Mouse (Mus musculus) retina, postnatal 1 day (tissue): ENCODE measurements around the gene Sesn2.

Experiments
- DNase-seq: peaks from one replicate; pipeline ENCODE4 v3.0.0-alpha.2; 2012

Sesn2 gene

DNA sequence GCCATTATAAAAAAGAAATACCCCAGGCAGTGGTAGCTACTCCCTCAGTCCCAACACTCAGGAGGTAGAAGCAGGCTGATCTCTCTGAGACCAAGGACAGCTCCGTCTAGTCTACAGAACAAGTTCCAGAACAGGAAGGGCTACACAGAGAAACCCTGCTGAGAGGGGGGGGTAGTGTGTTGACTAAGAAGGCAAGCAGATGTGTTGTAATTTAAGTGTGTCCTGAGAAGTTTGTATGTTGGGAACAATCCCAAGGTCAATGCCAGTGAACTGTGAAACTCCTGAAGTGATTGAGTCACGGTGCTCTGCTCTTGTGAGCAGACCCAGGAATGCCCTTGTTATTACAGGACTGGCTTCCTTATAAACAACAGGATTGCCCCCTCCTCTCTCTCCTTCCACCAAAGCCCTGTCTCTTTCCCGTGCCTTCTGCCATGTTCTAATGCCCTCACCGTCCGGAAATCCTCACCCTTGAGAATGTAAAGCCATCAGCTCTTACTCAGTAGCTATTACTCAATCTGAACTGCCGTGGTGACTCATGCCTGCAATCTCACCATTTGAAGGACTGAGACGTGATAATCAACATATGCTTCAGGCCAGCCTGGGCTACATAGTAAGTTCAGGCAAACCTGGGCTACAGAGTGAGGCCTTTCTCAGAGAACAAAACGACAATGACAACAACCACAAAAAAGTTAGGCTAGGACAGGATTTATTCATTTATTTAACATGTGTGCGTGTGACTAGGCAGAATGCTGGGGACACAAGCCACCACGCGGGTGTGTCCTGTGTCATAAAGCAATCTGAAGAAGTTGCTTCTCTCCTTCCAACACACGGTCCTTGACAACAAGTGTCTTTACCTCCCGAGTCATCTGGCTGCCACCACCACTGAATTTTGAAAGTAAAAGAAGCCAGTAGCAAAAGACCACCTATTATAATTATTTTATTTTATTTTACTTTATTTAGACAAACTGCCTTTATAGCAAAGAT lies 34.1 kb downstream of the Sesn2 start:
- no peak for DNase-seq

DNA sequence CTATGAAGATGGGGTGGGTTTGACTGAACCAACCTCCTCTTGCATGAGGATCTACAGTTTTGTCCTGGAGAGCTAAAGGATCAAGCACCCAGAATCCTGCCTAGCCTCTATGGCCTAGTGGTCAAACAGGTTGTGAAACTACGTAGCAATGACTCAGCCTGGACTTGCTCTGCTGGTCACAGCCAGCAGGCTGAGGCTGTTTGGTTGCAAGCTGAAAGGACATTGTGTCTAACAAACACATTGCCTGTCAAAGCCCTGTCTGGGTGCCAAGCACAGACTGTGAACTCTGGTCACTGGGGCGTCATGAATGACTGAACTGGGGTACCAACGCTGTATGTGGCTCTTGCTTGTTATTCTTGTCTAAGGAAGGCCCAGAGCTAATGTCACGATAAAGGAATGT lies 35.7 kb downstream of the Sesn2 start:
- DNase-seq = no peak

DNA sequence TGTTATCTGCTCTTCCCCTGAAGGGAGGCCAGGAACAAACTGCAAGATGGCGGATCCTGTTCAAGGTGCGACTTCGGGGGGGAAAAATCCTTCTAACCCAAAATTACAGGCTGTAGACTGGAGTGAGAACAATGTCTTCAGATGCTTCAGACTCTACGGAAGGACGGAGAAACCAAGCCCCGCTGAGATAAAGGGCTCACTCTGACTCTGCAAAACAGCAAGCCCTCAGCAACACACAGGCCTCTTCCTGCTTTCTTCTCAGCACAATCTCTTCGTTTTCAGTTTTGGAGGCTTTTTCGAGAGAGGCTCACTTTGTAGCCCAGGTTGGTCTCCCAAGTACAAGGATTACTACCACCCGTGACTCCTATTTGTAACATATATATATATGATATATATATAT lies 36.9 kb downstream of the Sesn2 start:
- DNase-seq = no peak

DNA sequence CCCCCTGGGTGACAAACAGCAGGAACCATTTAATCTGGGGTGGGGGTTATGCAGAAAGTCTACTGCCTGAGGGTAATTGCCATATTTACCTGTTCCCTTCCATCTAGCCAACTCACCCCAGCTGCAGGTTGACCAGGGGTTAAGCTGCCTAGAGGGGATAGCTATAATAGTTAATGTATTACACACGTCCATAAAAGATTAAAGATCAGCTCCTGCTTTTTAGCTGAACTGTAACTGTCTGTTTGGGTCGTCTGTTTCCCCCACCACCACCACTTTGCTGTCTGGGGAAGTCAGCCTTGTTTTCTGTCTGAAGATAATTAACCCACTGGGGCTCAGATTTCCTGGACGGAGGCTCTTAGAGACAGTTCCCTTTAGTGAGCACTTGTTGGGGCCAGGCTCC lies 40.4 kb downstream of the Sesn2 start:
- DNase-seq = no peak

DNA sequence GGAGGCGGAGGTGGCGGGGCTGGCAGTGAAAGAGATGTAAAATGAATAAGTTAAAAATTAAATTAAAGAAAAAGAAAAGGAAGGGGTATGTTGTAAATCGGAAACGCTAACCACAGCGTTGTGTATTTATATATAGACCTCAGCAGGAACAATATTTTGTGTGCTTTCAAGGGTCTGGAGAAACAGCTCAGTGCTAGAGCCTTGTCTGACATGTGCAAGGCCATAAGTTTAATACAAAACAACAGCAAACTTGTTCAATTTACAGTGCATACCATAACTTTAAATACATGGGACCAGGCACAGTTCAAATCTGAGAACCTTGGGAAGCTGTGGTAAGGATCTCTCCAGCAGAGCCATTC lies 46.1 kb downstream of the Sesn2 start:
- DNase-seq = no peak

DNA sequence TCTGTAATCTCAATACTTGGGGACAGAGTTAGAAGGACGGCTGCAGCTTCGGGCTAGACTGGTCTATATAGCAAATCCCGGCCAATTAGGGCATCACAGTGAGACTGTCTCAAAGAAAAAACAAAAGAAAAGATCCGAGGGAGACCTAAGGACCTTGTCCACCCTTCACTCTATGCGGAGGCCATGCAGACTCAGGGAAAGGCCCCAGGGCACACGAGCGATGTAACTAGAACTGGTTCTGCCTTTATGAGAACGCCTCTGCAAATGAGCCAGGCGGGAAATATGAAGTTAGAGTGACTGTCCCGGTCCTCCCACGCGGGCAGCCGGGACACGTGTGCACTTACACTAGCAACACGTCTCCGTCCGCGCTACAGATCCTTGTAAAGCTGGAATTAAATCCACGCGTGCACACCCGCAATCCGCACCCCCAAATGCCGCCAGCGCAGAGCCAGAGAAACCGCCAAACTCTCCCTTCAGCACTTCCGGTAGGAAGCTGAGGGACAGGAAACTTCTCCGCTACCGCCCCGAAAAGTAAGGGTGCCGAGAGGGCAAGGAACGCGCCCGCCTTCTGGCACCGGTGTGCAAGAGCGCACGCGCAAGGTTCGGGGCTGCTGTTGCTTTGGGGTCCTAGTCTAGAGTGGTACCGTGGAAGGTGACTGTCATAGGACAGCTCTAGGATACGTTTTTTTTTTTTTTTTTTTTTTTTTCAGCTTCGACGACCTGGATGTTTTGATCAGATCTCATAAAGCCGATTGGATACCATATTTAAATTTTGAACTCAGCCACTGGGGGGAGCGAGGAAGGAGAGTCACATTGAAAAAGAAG lies 46.7 kb downstream of the Sesn2 start, which contains the start of gene Med18:
Gene Med18 (minus strand): TSS at position 492 of the 825 bp plus-strand sequence.
- peak; percentile 97 for DNase-seq

DNA sequence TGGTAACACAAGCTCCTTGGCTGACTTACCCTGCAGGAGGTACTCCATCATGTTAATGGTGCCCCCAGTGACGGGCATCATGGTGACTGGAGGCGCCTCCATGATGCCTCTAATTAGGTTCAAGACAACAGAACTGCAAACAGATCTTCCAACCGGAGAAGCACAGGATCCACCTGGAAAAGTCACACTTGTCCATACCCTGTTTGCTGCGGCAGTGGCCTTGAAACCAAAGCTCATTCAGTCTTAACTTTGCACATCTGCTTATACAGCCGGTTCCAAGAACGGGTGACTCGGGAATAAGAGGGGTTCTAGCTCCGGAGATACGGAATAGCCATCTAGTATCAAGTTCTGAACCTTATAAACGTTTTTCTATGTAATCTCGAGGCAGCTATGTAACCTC lies 47.5 kb downstream of the Sesn2 start:
- no peak for DNase-seq

DNA sequence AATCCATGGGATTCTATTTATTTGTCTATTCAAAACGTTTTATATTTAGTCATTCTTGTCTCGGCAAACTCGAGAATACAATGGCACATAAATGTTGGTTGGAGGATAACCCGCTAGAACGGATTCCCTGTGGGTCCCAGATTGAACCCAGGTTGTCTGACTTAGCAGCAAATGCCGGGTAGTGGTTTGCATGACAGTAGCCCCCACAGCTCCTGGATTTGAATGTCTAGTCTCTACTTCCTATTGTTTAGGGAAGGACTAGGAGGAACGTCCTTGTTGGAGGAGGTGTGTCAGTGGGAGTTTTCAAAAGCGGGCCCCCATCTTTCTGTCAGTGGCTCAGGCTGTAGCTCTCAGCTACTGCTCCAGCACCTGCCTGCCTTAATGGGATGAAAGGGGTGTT lies 50.1 kb downstream of the Sesn2 start:
- no peak for DNase-seq

DNA sequence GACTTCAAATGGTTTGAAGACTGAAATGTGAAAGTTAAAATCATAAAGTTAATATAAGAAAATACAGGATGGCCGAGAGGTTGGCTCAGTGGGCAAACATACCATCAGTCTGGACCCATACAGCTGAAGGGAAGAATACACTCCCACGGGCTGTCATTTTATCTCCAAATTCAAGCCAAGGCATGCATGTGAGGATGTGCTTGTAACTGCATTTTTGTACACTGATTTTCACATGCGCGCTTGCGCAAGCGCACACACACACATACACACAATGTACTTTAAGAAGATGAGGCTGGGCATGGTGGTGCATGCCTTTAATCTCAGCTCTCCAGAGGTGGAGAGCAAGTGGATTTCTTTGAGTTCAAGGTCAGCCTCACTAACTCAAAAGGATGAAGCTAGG lies 54.7 kb downstream of the Sesn2 start:
- no peak for DNase-seq

DNA sequence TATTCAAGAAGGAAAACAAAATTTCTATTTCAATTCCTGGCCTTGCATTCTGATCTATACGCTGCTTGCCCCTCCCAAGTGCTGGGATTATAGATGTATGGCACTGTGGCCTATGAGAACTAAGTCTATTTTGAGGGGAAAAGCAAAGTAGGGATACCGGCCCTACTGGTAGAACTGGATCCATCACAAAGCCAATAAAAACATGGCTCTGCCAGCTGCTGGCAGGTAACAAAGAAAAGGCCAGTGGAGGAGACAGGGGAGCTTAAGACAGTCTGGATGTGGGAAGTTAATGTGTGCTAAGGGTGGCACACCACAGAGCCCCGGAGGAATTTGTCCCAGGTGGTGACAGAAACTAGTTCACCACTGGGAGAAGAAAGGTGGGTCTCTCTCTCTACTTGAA lies 55.2 kb downstream of the Sesn2 start:
- DNase-seq = no peak

DNA sequence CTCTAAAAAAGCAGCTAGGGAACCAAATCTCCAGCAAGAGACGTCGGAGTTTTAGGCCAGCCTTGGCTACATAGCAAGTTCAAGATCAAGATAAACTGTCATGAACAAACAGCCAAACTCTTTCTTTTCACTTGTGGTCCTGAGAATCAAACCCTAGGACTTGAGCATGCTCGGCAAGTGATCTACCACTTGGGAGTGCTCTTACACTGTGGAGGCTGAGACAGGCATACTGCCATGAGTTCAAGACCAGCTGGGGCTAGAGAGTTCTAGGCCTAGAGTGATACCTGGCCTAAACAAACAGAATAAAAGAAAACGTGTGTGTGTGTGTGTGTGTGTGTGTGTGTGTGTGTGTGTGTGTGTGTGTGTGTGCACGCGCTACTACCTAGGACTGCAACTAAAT lies 56.1 kb downstream of the Sesn2 start:
- no peak for DNase-seq

DNA sequence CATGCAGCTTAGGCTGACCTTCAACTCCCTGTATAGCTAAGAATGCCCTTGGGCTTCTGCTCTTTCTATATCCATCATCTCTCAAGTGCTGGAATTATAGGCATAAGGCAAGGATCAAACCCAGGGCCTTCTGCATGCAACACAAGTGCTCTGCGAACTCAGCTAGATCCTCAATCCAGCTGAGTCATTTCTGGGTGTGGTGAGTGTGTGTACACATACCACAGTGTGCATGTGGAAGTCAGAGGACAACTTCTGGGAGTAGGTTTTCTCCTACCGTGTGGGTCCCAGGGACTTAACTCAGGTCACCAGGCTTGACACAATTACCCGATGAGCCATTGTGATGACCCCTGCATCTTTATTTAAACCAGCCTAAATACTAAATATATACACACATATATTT lies 60.5 kb downstream of the Sesn2 start:
- DNase-seq = no peak

DNA sequence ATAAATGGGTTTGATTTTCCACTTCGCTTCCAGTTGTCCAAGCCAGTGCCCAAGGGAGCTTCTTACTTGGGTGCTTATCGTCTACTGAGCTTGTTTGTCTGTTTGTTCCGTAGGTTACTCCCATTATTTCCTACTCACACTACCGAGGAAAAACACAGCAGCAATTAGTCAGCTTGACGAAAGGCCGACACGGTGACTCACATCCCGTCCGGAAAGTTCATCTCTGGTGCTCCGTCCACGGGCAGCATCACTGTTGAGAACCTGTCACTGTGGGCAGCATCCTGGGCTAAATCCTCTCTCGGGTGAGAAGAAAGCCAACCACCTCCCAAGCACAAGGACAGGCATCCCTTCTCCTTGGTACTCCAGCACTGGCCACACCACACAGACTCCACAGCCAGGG lies 64.2 kb downstream of the Sesn2 start:
- DNase-seq = no peak

DNA sequence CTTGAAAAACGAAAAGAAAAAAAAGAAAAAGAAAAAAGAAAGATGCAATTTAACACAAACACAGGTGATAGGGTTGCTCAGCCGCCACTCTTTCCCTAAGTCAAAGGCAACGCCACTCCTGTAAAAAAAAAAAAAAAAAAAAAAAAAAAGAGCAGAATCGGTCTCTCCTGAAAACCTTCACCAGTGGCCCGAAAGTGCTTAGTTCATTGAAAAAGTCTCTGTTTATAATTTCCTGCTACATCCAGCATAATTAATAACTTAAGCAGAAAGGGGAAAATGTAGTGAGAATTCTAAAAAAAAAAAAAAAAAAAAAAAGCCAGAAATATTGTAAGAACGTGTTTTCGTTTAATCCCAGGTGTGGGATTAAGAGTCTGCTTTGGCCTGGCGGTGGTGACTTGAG lies 65.8 kb downstream of the Sesn2 start:
- no peak for DNase-seq
